Mouse (Mus musculus) intestine, postnatal 0 days (tissue): ENCODE measurements around the gene Angel2. TPM values are rescaled to one million over a fixed set of nuclear protein-coding genes. Genes with fewer than 3 reads are reported as not detected.

Experiments used
- ATAC-seq: fragments of 200-750 bp; cut with Nextera tagmentation; 2 replicates; pipeline ENCODE4 v1.8.0; 2017; ENCODE audit warnings: mild to moderate bottlenecking, moderate TSS enrichment, moderate library complexity
- H3K27ac ChIP-seq: fragments of 300-500 bp; sonication (generic); 2 replicates; pipeline ENCODE4 v1.5.1; 2014; ENCODE audit warnings: mild to moderate bottlenecking, low read depth, low read length, moderate library complexity
- H3K27me3 ChIP-seq: fragments of 300-500 bp; sonication (generic); replicated peaks from 2 replicates; pipeline ENCODE4 v1.6.1; 2014; ENCODE audit warnings: low read length, mixed read lengths; ENCODE audit not compliant: control insufficient read depth, insufficient read depth
- H3K36me3 ChIP-seq: fragments of 300-500 bp; sonication (generic); 2 replicates; pipeline ENCODE4 v1.6.1; 2014; ENCODE audit warnings: mild to moderate bottlenecking, moderate library complexity; ENCODE audit not compliant: control insufficient read depth, insufficient read depth
- H3K4me1 ChIP-seq: fragments of 300-500 bp; sonication (generic); replicated peaks from 2 replicates; pipeline ENCODE4 v1.6.1; 2014; ENCODE audit warnings: antibody characterized with exemption, low read length, mixed read lengths; ENCODE audit not compliant: control insufficient read depth, insufficient read depth
- H3K4me2 ChIP-seq: fragments of 300-500 bp; sonication (generic); replicated peaks from 2 replicates; pipeline ENCODE4 v1.6.1; 2014; ENCODE audit warnings: low read depth, mild to moderate bottlenecking, moderate library complexity
- H3K4me3 ChIP-seq: fragments of 300-500 bp; sonication (generic); 2 replicates; pipeline ENCODE4 v1.5.1; 2014; ENCODE audit warnings: low read depth, low read length
- H3K9ac ChIP-seq: fragments of 300-500 bp; sonication (generic); 2 replicates; pipeline ENCODE4 v1.6.1; 2014; ENCODE audit warnings: mild to moderate bottlenecking, low read depth, low read length
- H3K9me3 ChIP-seq: fragments of 300-500 bp; sonication (generic); 2 replicates; pipeline ENCODE4 v1.6.1; 2016; ENCODE audit warnings: mixed run types; ENCODE audit not compliant: control insufficient read depth
- CTCF ChIP-seq: sonication (generic); IDR thresholded peaks from 2 replicates; pipeline ENCODE4 v1.5.1; 2016; ENCODE audit warnings: low read depth, mild to moderate bottlenecking, control low read depth, antibody characterized with exemption, moderate library complexity
- WGBS: fragments of 180-500 bp; shearing (Covaris S2); extraction: QIAGEN DNeasy Blood & Tissue Kit; methylation state at CpG from one replicate; pipeline ENCODE4 v1.1.7; 2014; 5-methylcytosine and 5-hydroxymethylcytosine counted together
- polyA plus RNA-seq: library from polyadenylated mRNA; unstranded; fragments of >200 nt; fragmentation: Nextera tagmentation; extraction: Ambion mirVana; gene quantifications from 2 replicates; pipeline ENCODE4 v1.2.1, GENCODE M21; 2015

Angel2 gene
- polyA plus RNA-seq, 1 experiment from 2014 or later: 23.2 TPM

GRCm38 (mm10) chr1:190910836-190911235 lies 14.1 kb upstream of the Angel2 start:
- WGBS: 63% methylated on average over 6 of the region's 6 CpGs
- no peak for ATAC-seq
- peak overlapping the region; percentile 78 for H3K4me3 ChIP-seq

GRCm38 (mm10) chr1:190911415-190912123 lies 13.3 kb upstream of the Angel2 start, which contains the start of gene Rps6kc1:
Rps6kc1 (minus strand) TSS chr1:190911770.
- WGBS: under 1% methylated on average over 47 of the region's 47 CpGs
- no peaks in the 10 kb centered on the region for H3K27me3 ChIP-seq
- H3K36me3 ChIP-seq: no peaks in the 10 kb centered on the region
- TF ChIP-seq CTCF: no peak
- no peaks in the 10 kb centered on the region for H3K9me3 ChIP-seq
- H3K4me3 ChIP-seq: peak within 1 kb of the TSS; percentile 78
- peak within 1 kb of the TSS; percentile 61 for H3K27ac ChIP-seq
- H3K4me2 ChIP-seq: peak within 1 kb of the TSS; percentile 96
- peak; percentile 84 for ATAC-seq
- peaks cover 8% of the 10 kb centered on the region; the same call in 1 of the 2 replicates for H3K4me1 ChIP-seq
- H3K9ac ChIP-seq: peak within 1 kb of the TSS; percentile 71

More at GRCm38 (mm10) chr1:190910836-190911235, 14.1 kb upstream of the Angel2 start:
- no peak for TF ChIP-seq CTCF
- Histone ChIP-seq H3K9me3 (no peaks in the 10 kb centered on the region), H3K4me2 (peak overlapping the region; percentile 96), H3K9ac (peak overlapping the region; percentile 71), H3K27ac (no peak overlapping the region), H3K36me3 (no peaks in the 10 kb centered on the region), H3K27me3 (no peaks in the 10 kb centered on the region), H3K4me1 (peaks cover 8% of the 10 kb centered on the region; the same call in 1 of the 2 replicates)

DNA sequence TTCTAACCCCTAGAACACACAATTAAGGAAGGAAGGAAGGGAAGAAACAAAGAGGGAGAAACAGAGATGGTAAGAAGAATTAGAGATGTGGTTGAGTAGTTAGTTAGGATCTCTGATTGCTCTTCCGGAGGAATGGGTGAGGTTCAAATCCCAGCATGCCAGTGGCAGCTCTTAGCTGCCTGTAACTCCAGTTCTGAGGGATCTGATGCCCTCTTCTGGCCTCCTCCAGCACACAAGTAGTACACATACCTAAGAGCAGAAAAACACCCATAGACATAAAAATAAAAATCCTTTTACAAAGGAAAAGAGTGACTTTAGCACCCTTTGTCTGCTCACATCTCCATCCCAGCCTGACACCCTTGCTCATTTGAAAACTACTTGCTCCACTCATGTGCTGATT lies 12.3 kb upstream of the Angel2 start:
- WGBS: 53% methylated on average over 1 of the region's 1 CpGs
- Histone ChIP-seq H3K4me3 (no peak overlapping the region), H3K4me2 (no peak overlapping the region), H3K9me3 (no peaks in the 10 kb centered on the region), H3K27ac (no peak overlapping the region), H3K9ac (no peak overlapping the region), H3K36me3 (no peaks in the 10 kb centered on the region), H3K4me1 (peaks cover 8% of the 10 kb centered on the region; the same call in 1 of the 2 replicates), H3K27me3 (no peaks in the 10 kb centered on the region)
- ATAC-seq: no peak
- peak; percentile 46 for TF ChIP-seq CTCF

DNA sequence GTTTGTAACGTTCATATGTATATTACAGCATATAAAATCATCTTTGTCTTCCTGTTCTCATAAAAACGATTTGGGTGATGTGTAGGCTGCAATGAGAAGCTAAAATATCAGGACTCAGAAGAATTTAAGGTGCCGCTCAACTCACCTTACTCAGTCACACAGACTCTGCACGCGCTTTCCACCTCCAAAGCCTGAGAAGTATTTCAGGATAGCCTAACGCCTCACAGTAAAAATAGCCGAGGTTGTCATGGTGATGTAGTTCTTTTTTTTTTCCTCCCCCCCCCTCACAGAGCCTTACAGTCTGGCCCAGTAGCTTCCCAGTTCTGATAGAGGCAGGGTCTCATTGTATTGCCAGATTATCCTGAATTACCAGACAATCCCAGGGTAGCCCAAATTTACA lies 6.0 kb upstream of the Angel2 start:
- H3K27ac ChIP-seq: no peak overlapping the region
- no peak overlapping the region for H3K9ac ChIP-seq
- TF ChIP-seq CTCF: no peak
- no peak for ATAC-seq
- WGBS: 64% methylated on average over 7 of the region's 7 CpGs
- H3K4me3 ChIP-seq: no peak overlapping the region
- no peaks in the 10 kb centered on the region for H3K36me3 ChIP-seq
- H3K4me2 ChIP-seq: no peak overlapping the region
- no peaks in the 10 kb centered on the region for H3K9me3 ChIP-seq
- no peaks in the 10 kb centered on the region for H3K27me3 ChIP-seq
- H3K4me1 ChIP-seq: no peaks in the 10 kb centered on the region

DNA sequence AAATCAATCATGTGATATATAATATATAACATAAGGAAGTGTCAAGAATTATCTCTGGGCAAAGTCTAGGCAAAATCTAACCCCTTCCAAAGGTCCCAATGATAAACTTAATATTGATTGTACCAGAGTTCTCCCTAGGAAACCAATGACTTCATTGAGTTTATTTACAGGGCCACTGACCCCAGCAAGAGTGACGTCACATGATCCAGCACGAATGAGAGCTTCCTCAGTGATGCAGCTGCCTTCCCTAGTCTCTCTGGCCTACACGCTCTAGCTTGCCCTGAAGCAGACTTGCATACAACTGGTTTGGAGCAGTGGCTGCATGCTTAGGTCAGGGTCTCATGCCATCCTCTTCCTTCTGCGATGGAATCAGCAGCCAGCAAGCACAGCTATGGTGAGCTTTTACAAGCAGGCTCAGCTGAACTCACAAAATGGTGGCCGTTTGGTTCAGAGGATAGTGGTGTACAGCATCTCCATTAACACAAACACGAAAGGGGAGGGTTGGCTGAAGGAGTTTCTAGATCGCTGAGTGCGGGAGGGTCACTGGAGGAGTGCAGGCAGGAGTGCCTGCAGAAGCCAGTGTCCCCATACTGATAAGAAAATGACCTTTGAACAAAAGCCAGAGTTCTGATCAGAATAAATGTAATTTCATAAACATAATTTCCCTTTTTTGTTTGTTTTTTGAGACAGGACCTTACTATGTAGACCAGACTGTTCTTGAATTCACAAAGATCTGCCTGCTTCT lies 5.0 kb upstream of the Angel2 start:
- TF ChIP-seq CTCF: no peak
- Histone ChIP-seq H3K27me3 (no peaks in the 10 kb centered on the region), H3K4me1 (no peaks in the 10 kb centered on the region), H3K9ac (no peak overlapping the region), H3K4me2 (no peak overlapping the region), H3K36me3 (no peaks in the 10 kb centered on the region), H3K4me3 (no peak overlapping the region), H3K27ac (peak overlapping the region; percentile 58), H3K9me3 (no peaks in the 10 kb centered on the region)
- WGBS: 41% methylated on average over 8 of the region's 8 CpGs
- ATAC-seq: peak; percentile 85

GRCm38 (mm10) chr1:190927311-190927710 lies 2.4 kb downstream of the Angel2 start:
- ATAC-seq: no peak
- Histone ChIP-seq H3K4me1 (peaks cover 5% of the 10 kb centered on the region; the same call in 1 of the 2 replicates), H3K4me2 (peak overlapping the region; percentile 76), H3K9me3 (no peaks in the 10 kb centered on the region), H3K9ac (no peak overlapping the region; the same call in 1 of the 2 replicates), H3K36me3 (no peaks in the 10 kb centered on the region; the same call in 1 of the 2 replicates), H3K27ac (peak overlapping the region; percentile 98; the same call in 1 of the 2 replicates), H3K4me3 (no peak overlapping the region; the same call in 1 of the 2 replicates), H3K27me3 (no peaks in the 10 kb centered on the region)
- 69% methylated on average over 3 of the region's 3 CpGs for WGBS
- TF ChIP-seq CTCF: no peak
